Mouse (Mus musculus): ENCODE results near the gene Shc2. TPM values are rescaled to one million over a fixed set of nuclear protein-coding genes. Genes with fewer than 3 reads are reported as not detected.

Shc2 gene
- polyA plus RNA-seq (2014; fragmentation: Nextera tagmentation; extraction: Ambion mirVana), result 6.9 and 8.5 TPM in 2 replicates

- no peaks in the 10 kb centered on the region for H3K9me3 ChIP-seq (ENCODE audit: control insufficient read depth, low read length)
- peak within 1 kb of the TSS; percentile 52; the same call in 1 of the 2 replicates for H3K27ac ChIP-seq (ENCODE audit: low read depth, low read length)
- peak; percentile 81 for ATAC-seq (ENCODE audit: low FRiP score, low TSS enrichment)
- H3K27me3 ChIP-seq (ENCODE audit: control insufficient read depth, insufficient read depth, low read length), result peaks cover 7% of the 10 kb centered on the region; the same call in 1 of the 2 replicates
- H3K4me1 ChIP-seq (ENCODE audit: control insufficient read depth, insufficient read depth, low read length), result peaks cover 27% of the 10 kb centered on the region
- peak within 1 kb of the TSS; percentile 87 for H3K9ac ChIP-seq (ENCODE audit: low read depth, low read length)
- WGBS, result 1% methylated on average over 112 of the region's 116 CpGs
- peak within 1 kb of the TSS; percentile 82 for H3K4me3 ChIP-seq (ENCODE audit: low read length)
- no peaks in the 10 kb centered on the region for H3K36me3 ChIP-seq (ENCODE audit: control insufficient read depth, insufficient read depth, low read length)
- H3K4me2 ChIP-seq (replicated peaks; ENCODE audit: low read depth, low read length), result peak within 1 kb of the TSS; percentile 93
Observed at GRCm38 (mm10) chr10:79637128-79638110, at the start of gene Shc2. Gene Shc2 (minus strand): TSS chr10:79637918.

- Histone ChIP-seq H3K4me2 (replicated peaks; ENCODE audit: low read depth, low read length) (no peak overlapping the region), H3K27me3 (ENCODE audit: control insufficient read depth, insufficient read depth, low read length) (no peaks in the 10 kb centered on the region), H3K27ac (ENCODE audit: low read depth, low read length) (no peak overlapping the region), H3K4me3 (ENCODE audit: low read length) (no peak overlapping the region), H3K36me3 (ENCODE audit: control insufficient read depth, insufficient read depth, low read length) (peaks cover 55% of the 10 kb centered on the region), H3K9me3 (ENCODE audit: control insufficient read depth, low read length) (peaks cover 2% of the 10 kb centered on the region; the same call in 1 of the 2 replicates), H3K4me1 (ENCODE audit: control insufficient read depth, insufficient read depth, low read length) (peaks cover 16% of the 10 kb centered on the region), H3K9ac (ENCODE audit: low read depth, low read length) (no peak overlapping the region)
- 95% methylated on average over 6 of the region's 6 CpGs for WGBS
- no peak for ATAC-seq (ENCODE audit: low FRiP score, low TSS enrichment)
Observed at GRCm38 (mm10) chr10:79687513-79687912, 49.8 kb upstream of the Shc2 start.

- Histone ChIP-seq H3K4me2 (replicated peaks; ENCODE audit: low read depth, low read length) (no peak overlapping the region), H3K4me1 (ENCODE audit: control insufficient read depth, insufficient read depth, low read length) (peaks cover 16% of the 10 kb centered on the region), H3K9ac (ENCODE audit: low read depth, low read length) (no peak overlapping the region), H3K27ac (ENCODE audit: low read depth, low read length) (no peak overlapping the region), H3K36me3 (ENCODE audit: control insufficient read depth, insufficient read depth, low read length) (peaks cover 55% of the 10 kb centered on the region), H3K4me3 (ENCODE audit: low read length) (no peak overlapping the region), H3K27me3 (ENCODE audit: control insufficient read depth, insufficient read depth, low read length) (no peaks in the 10 kb centered on the region), H3K9me3 (ENCODE audit: control insufficient read depth, low read length) (no peaks in the 10 kb centered on the region; the same call in 1 of the 2 replicates)
- ATAC-seq (ENCODE audit: low FRiP score, low TSS enrichment), result no peak
- WGBS, result 94% methylated on average over 1 of the region's 1 CpGs
Observed at GRCm38 (mm10) chr10:79686691-79687090, 49.0 kb upstream of the Shc2 start.

GRCm38 (mm10) chr10:79686219-79686618 lies 48.5 kb upstream of the Shc2 start:
- WGBS, result 87% methylated on average over 2 of the region's 2 CpGs
- Histone ChIP-seq H3K27me3 (ENCODE audit: control insufficient read depth, insufficient read depth, low read length) (no peaks in the 10 kb centered on the region), H3K9ac (ENCODE audit: low read depth, low read length) (no peak overlapping the region), H3K9me3 (ENCODE audit: control insufficient read depth, low read length) (no peaks in the 10 kb centered on the region), H3K27ac (ENCODE audit: low read depth, low read length) (no peak overlapping the region), H3K4me3 (ENCODE audit: low read length) (no peak overlapping the region), H3K36me3 (ENCODE audit: control insufficient read depth, insufficient read depth, low read length) (peaks cover 55% of the 10 kb centered on the region), H3K4me2 (replicated peaks; ENCODE audit: low read depth, low read length) (no peak overlapping the region), H3K4me1 (ENCODE audit: control insufficient read depth, insufficient read depth, low read length) (peaks cover 17% of the 10 kb centered on the region)
- ATAC-seq (ENCODE audit: low FRiP score, low TSS enrichment), result no peak

- Histone ChIP-seq H3K9me3 (ENCODE audit: control insufficient read depth, low read length) (no peaks in the 10 kb centered on the region), H3K4me3 (ENCODE audit: low read length) (no peak overlapping the region), H3K9ac (ENCODE audit: low read depth, low read length) (no peak overlapping the region; the same call in 1 of the 2 replicates), H3K27ac (ENCODE audit: low read depth, low read length) (no peak overlapping the region), H3K4me2 (replicated peaks; ENCODE audit: low read depth, low read length) (no peak overlapping the region), H3K36me3 (ENCODE audit: control insufficient read depth, insufficient read depth, low read length) (peaks cover 55% of the 10 kb centered on the region), H3K27me3 (ENCODE audit: control insufficient read depth, insufficient read depth, low read length) (no peaks in the 10 kb centered on the region), H3K4me1 (ENCODE audit: control insufficient read depth, insufficient read depth, low read length) (peaks cover 24% of the 10 kb centered on the region)
- ATAC-seq (ENCODE audit: low FRiP score, low TSS enrichment), result no peak
- 95% methylated on average over 25 of the region's 25 CpGs for WGBS
Observed at GRCm38 (mm10) chr10:79684770-79685600, 47.3 kb upstream of the Shc2 start.

GRCm38 (mm10) chr10:79683726-79684640 lies 46.3 kb upstream of the Shc2 start:
- no peak for ATAC-seq (ENCODE audit: low FRiP score, low TSS enrichment)
- 84% methylated on average over 6 of the region's 6 CpGs for WGBS
- Histone ChIP-seq H3K27ac (ENCODE audit: low read depth, low read length) (no peak overlapping the region), H3K9ac (ENCODE audit: low read depth, low read length) (peak overlapping the region; percentile 83; the same call in 1 of the 2 replicates), H3K4me2 (replicated peaks; ENCODE audit: low read depth, low read length) (peak overlapping the region; percentile 78), H3K9me3 (ENCODE audit: control insufficient read depth, low read length) (no peaks in the 10 kb centered on the region), H3K4me3 (ENCODE audit: low read length) (peak overlapping the region; percentile 86), H3K4me1 (ENCODE audit: control insufficient read depth, insufficient read depth, low read length) (peaks cover 24% of the 10 kb centered on the region), H3K27me3 (ENCODE audit: control insufficient read depth, insufficient read depth, low read length) (no peaks in the 10 kb centered on the region), H3K36me3 (ENCODE audit: control insufficient read depth, insufficient read depth, low read length) (peaks cover 51% of the 10 kb centered on the region)

- peak overlapping the region; percentile 78 for H3K4me2 ChIP-seq (replicated peaks; ENCODE audit: low read depth, low read length)
Observed at GRCm38 (mm10) chr10:79682916-79683582, 45.3 kb upstream of the Shc2 start.

More at GRCm38 (mm10) chr10:79682916-79683582, 45.3 kb upstream of the Shc2 start:
- H3K36me3 ChIP-seq (ENCODE audit: control insufficient read depth, insufficient read depth, low read length), result peaks cover 42% of the 10 kb centered on the region
- no peak for ATAC-seq (ENCODE audit: low FRiP score, low TSS enrichment)
- H3K9ac ChIP-seq (ENCODE audit: low read depth, low read length), result peak overlapping the region; percentile 83
- H3K27ac ChIP-seq (ENCODE audit: low read depth, low read length), result peak overlapping the region; percentile 76
- no peaks in the 10 kb centered on the region for H3K9me3 ChIP-seq (ENCODE audit: control insufficient read depth, low read length)
- peak overlapping the region; percentile 86 for H3K4me3 ChIP-seq (ENCODE audit: low read length)
- no peaks in the 10 kb centered on the region for H3K27me3 ChIP-seq (ENCODE audit: control insufficient read depth, insufficient read depth, low read length)
- WGBS, result 5% methylated on average over 10 of the region's 10 CpGs
- H3K4me1 ChIP-seq (ENCODE audit: control insufficient read depth, insufficient read depth, low read length), result peaks cover 24% of the 10 kb centered on the region

Data from kidney, embryonic 14.5 days (tissue).